Comparison of ENCODE assay signal across 8 mouse cellular contexts in genomic region chr7:28601029-28601428, GRCm38 (mm10). TPM values are rescaled to one million over a fixed set of nuclear protein-coding genes. Genes with fewer than 3 reads are reported as not detected.
A peak's percentile ranks its signal among the peaks of the same experiment; 100 is the strongest.
DNase-seq lines count a peak whose midpoint lies in the region.

No protein-coding gene starts in this region.

- DNase-seq in gastrocnemius, adult 18-20 months (ENCODE audit: low spot score), result peak; percentile 68
- DNase-seq in gastrocnemius, adult 8-10 months (ENCODE audit: low spot score in 2 of 2), result no peak
- DNase-seq in CD8-positive naive resting alpha-beta T cell, adult 2 months (ENCODE audit: low read depth in 2 of 2, low spot score in 2 of 2), result peak; percentile 54 to 70
- peak; percentile 70 for DNase-seq in c-Kit-positive CD71-positive TER-119-negative erythroid progenitor cells, embryonic 14.5 days (ENCODE audit: low read depth)
- DNase-seq in gastrocnemius, postnatal 10 days, result peak; percentile 66
- peak; percentile 81 to 88 for DNase-seq in layer of hippocampus, postnatal 10 days (ENCODE audit: low spot score in 2 of 2)
- peak; percentile 69 for DNase-seq in mesoderm, embryonic 11.5 days (ENCODE audit: low read depth, low spot score)
- DNase-seq in spleen, postnatal 10 days (ENCODE audit: low spot score in 2 of 2), result peak; percentile 56 to 83

RNA-seq across cellular contexts. Expression of gene Pak4, which starts 3.0 kb away (rescaled TPM):
- 1 to 10 TPM; 2.2 to 3.8 TPM for total RNA-seq in gastrocnemius, adult 18-20 months (2021)
- total RNA-seq in gastrocnemius, adult 8-10 months (2022), result 1 to 10 TPM; 1.8 to 3.7 (median 2.9) TPM
- 1 to 10 TPM; 5.5 to 7.0 TPM for total RNA-seq in gastrocnemius, postnatal 10 days (2021)
- 10 to 100 TPM; 11.7 to 13.0 TPM for total RNA-seq in layer of hippocampus, postnatal 10 days (2021)

RNA-seq across cellular contexts. Expression of gene Samd4b, which starts 3.1 kb away (rescaled TPM):
- total RNA-seq in gastrocnemius, adult 18-20 months (2021), result 10 to 100 TPM; 13.8 to 15.2 TPM
- 10 to 100 TPM in 2 of 4 experiments, 1 to 10 TPM in 2; 8.9 to 11.9 (median 10.1) TPM for total RNA-seq in gastrocnemius, adult 8-10 months (2022)
- 10 to 100 TPM; 24.7 to 27.5 TPM for total RNA-seq in gastrocnemius, postnatal 10 days (2021)
- total RNA-seq in layer of hippocampus, postnatal 10 days (2021), result 10 to 100 TPM; 58.4 to 61.9 TPM

RNA-seq across cellular contexts. Expression of gene Acp7, which starts 30.1 kb away (rescaled TPM):
- total RNA-seq in gastrocnemius, adult 18-20 months (2021), result not detected
- total RNA-seq in gastrocnemius, adult 8-10 months (2022), result not detected
- total RNA-seq in gastrocnemius, postnatal 10 days (2021), result not detected
- total RNA-seq in layer of hippocampus, postnatal 10 days (2021), result 1 to 10 TPM; 1.5 to 2.1 TPM

RNA-seq across cellular contexts. Expression of gene Nccrp1, which starts 54.0 kb away (rescaled TPM):
- not detected for total RNA-seq in gastrocnemius, adult 18-20 months (2021)
- not detected for total RNA-seq in gastrocnemius, adult 8-10 months (2022)
- not detected for total RNA-seq in gastrocnemius, postnatal 10 days (2021)
- total RNA-seq in layer of hippocampus, postnatal 10 days (2021), result under 1 TPM; 0.42 to 0.46 TPM

Comparison
In these comparisons a context has a peak if more than half of its experiments do, and no peak if none do; other contexts are left out.
1. DNase-seq: peak in gastrocnemius, adult 18-20 months (single experiment), CD8-positive naive resting alpha-beta T cell, adult 2 months (2 of 2), c-Kit-positive CD71-positive TER-119-negative erythroid progenitor cells, embryonic 14.5 days (single experiment), gastrocnemius, postnatal 10 days (single experiment), layer of hippocampus, postnatal 10 days (2 of 2), mesoderm, embryonic 11.5 days (single experiment) and spleen, postnatal 10 days (2 of 2); none in gastrocnemius, adult 8-10 months (0 of 2).